Comparison of ENCODE assay signal across 8 mouse cellular contexts in the genomic region with DNA sequence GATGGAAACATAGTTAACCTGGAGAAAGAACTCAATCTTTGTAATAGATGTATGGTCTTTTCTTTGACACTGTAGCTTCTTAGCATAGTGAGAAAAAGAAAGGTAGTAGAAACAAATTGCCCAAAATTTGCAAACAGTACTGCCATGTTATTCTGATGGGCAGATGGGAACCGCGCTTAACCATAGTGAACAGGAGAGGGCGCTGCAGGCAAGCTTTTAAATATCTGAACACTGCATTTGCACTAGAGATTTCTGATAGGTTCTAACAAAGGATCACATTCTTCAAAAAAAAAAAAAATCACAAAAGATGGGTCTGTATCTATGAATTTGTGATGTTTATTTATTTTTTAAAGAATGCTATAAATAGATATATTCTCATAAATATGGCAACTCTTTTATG. TPM values are rescaled to one million over a fixed set of nuclear protein-coding genes. Genes with fewer than 3 reads are reported as not detected.
DNase-seq lines count a peak whose midpoint lies in the region; ATAC-seq lines count a peak whose summit lies in the region.

No protein-coding gene starts in this region.

- 0% methylated on average over 3 of the region's 3 CpGs for WGBS in liver, embryonic 12.5 days (ENCODE audit: insufficient replicate concordance)
- WGBS in embryonic facial prominence, embryonic 10.5 days = 6% methylated on average over 3 of the region's 3 CpGs
- 3% methylated on average over 3 of the region's 3 CpGs for WGBS in hindbrain, embryonic 10.5 days

- H3K27me3 ChIP-seq in liver, embryonic 12.5 days (replicated peaks) = no peaks in the 10 kb centered on the region; the same call in 1 of the 2 replicates
- H3K27me3 ChIP-seq in embryonic facial prominence, embryonic 10.5 days (replicated peaks; ENCODE audit: low read depth, poor library complexity, severe bottlenecking) = no peaks in the 10 kb centered on the region
- no peaks in the 10 kb centered on the region for H3K27me3 ChIP-seq in hindbrain, embryonic 10.5 days (ENCODE audit: insufficient read depth, poor library complexity, severe bottlenecking)
- no peaks in the 10 kb centered on the region for H3K27me3 ChIP-seq in splenic B cell, adult 2 months (ENCODE audit: control insufficient read depth, insufficient read depth, low read length, poor library complexity, severe bottlenecking)

- H3K27ac ChIP-seq in liver, embryonic 12.5 days = no peak overlapping the region
- no peak overlapping the region for H3K27ac ChIP-seq in embryonic facial prominence, embryonic 10.5 days (replicated peaks)
- H3K27ac ChIP-seq in hindbrain, embryonic 10.5 days = no peak overlapping the region

- no peak overlapping the region for H3K4me2 ChIP-seq in liver, embryonic 12.5 days

- peak; percentile 43 for DNase-seq in liver
- DNase-seq in adipocyte (ENCODE audit: low spot score) = peak; percentile 70
- DNase-seq in embryonic facial prominence, embryonic 10.5 days (ENCODE audit: low spot score) = peak; percentile 63
- DNase-seq in hindbrain, embryonic 10.5 days (ENCODE audit: low spot score) = peak; percentile 56
- DNase-seq in layer of hippocampus, postnatal 36 days = peak; percentile 43 to 54
- DNase-seq in splenic B cell, adult 2 months (ENCODE audit: low read depth, low spot score) = peak; percentile 73

- no peaks in the 10 kb centered on the region for H3K36me3 ChIP-seq in liver, embryonic 12.5 days
- no peaks in the 10 kb centered on the region for H3K36me3 ChIP-seq in embryonic facial prominence, embryonic 10.5 days (replicated peaks)
- no peaks in the 10 kb centered on the region for H3K36me3 ChIP-seq in hindbrain, embryonic 10.5 days
- H3K36me3 ChIP-seq in splenic B cell, adult 2 months (ENCODE audit: control insufficient read depth, insufficient read depth, low read length, poor library complexity, severe bottlenecking) = no peaks in the 10 kb centered on the region

- ATAC-seq in liver, embryonic 12.5 days = no peak
- ATAC-seq in megakaryocyte progenitor cell, adult 5-6 weeks (replicated peaks; ENCODE audit: poor library complexity) = peak; percentile 99

- H3K4me3 ChIP-seq in liver, embryonic 12.5 days = no peak overlapping the region
- no peak overlapping the region for H3K4me3 ChIP-seq in embryonic facial prominence, embryonic 10.5 days
- H3K4me3 ChIP-seq in hindbrain, embryonic 10.5 days = no peak overlapping the region

- H3K9me3 ChIP-seq in liver, embryonic 12.5 days (replicated peaks) = no peaks in the 10 kb centered on the region
- no peaks in the 10 kb centered on the region for H3K9me3 ChIP-seq in embryonic facial prominence, embryonic 10.5 days
- H3K9me3 ChIP-seq in hindbrain, embryonic 10.5 days = no peaks in the 10 kb centered on the region

- no peaks in the 10 kb centered on the region for H3K4me1 ChIP-seq in liver, embryonic 12.5 days
- H3K4me1 ChIP-seq in embryonic facial prominence, embryonic 10.5 days = no peaks in the 10 kb centered on the region
- H3K4me1 ChIP-seq in hindbrain, embryonic 10.5 days (replicated peaks) = no peaks in the 10 kb centered on the region

- no peak overlapping the region for H3K9ac ChIP-seq in liver, embryonic 12.5 days

RNA-seq across cellular contexts. Expression of a gene that starts 8.2 kb away (rescaled TPM):
- polyA plus RNA-seq in liver, embryonic 12.5 days (2016; fragmentation: Nextera tagmentation; extraction: Ambion mirVana) = 20.1 and 21.5 TPM in 2 replicates
- 37.7 and 40.0 TPM in 2 replicates for polyA plus RNA-seq in embryonic facial prominence, embryonic 10.5 days (2016; fragmentation: Nextera tagmentation; extraction: Ambion mirVana)
- 31.8 and 37.9 TPM in 2 replicates for polyA plus RNA-seq in hindbrain, embryonic 10.5 days (2016; fragmentation: Nextera tagmentation; extraction: Ambion mirVana)
- 10 to 100 TPM; 34.3 to 41.3 TPM for total RNA-seq in layer of hippocampus, postnatal 36 days (2021)
- 37.4 and 37.7 TPM in 2 replicates for total RNA-seq in megakaryocyte progenitor cell, adult 5-6 weeks (2015)
- total RNA-seq in megakaryocyte progenitor cell, adult 5-6 weeks (2017) = 35.3 and 56.9 TPM in 2 replicates

RNA-seq across cellular contexts. Expression of a gene that starts 58.3 kb away (rescaled TPM):
- 2.3 and 2.7 TPM in 2 replicates for polyA plus RNA-seq in liver, embryonic 12.5 days (2016; fragmentation: Nextera tagmentation; extraction: Ambion mirVana)
- polyA plus RNA-seq in embryonic facial prominence, embryonic 10.5 days (2016; fragmentation: Nextera tagmentation; extraction: Ambion mirVana) = 7.4 and 9.4 TPM in 2 replicates
- 10.7 and 17.8 TPM in 2 replicates for polyA plus RNA-seq in hindbrain, embryonic 10.5 days (2016; fragmentation: Nextera tagmentation; extraction: Ambion mirVana)
- 10 to 100 TPM; 12.2 to 13.0 TPM for total RNA-seq in layer of hippocampus, postnatal 36 days (2021)
- total RNA-seq in megakaryocyte progenitor cell, adult 5-6 weeks (2015) = 0.07 and 0.90 TPM in 2 replicates
- total RNA-seq in megakaryocyte progenitor cell, adult 5-6 weeks (2017) = 0.07 TPM in 1 of 2 replicates, not detected in the other
